Mouse (Mus musculus): ENCODE measurements around the gene Sgk1. TPM values are rescaled to one million over a fixed set of nuclear protein-coding genes. Genes with fewer than 3 reads are reported as not detected.

The Sgk1 gene
- total and polyA plus RNA-seq, 3 experiments, result 0.76 to 16.0 (median 4.3) TPM

DNA sequence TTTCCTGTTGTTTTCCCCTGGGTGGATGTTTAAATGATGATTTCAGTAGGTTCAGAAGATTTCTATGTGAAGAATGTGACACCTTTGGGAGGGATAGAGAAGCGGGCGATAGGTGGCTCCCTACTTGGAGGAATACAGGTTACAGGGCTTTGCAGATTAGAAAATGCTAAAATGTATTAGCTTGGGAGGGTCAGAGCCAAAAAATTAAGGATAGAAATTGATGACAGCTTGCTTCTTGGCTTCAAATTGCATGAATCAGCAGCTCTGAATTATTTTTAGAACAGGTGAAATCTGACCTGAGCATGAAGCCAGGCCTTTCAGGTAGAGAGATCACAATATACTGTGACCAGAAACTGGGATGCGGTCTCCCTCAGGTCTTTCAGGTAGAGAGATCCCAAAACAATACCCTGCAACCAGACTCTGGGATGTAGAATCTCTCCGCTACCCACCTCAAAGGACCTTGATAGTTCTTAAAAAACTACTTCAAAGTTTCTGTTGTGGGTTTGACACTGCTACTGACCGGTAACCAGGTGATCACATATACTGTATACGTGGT lies 61.2 kb downstream of the Sgk1 start:
- H3K27ac ChIP-seq (ENCODE audit: insufficient read depth, low read depth), result no peak overlapping the region
- no peaks in the 10 kb centered on the region for H3K27me3 ChIP-seq (replicated peaks)
- no peak overlapping the region for H3K4me3 ChIP-seq (replicated peaks in 1 of 3; ENCODE audit: low read depth in 2 of 3, low read length in 2 of 3, poor library complexity in 1 of 3)
- DNase-seq (ENCODE audit: extremely low read depth), result no peak
- in situ Hi-C loops (cut with MboI; ENCODE audit: low pct_ligation_motif_present, low pct_unique_long_range_greater_than_20kb, low sequenced_read_pairs), result no loop called here
- no peak for TF ChIP-seq E2F4 (IDR thresholded peaks at IDR 0.05; ENCODE audit: insufficient replicate concordance, low read depth, low read length)
- TF ChIP-seq JUN (IDR thresholded peaks at IDR 0.05; ENCODE audit: insufficient read depth, low read depth, low read length), result no peak
- TF ChIP-seq TBP (conservative IDR thresholded peaks at IDR 0.05; ENCODE audit: low read depth, low read length), result no peak
- TF ChIP-seq EP300 (IDR thresholded peaks at IDR 0.05; ENCODE audit: low read length), result no peak
- TF ChIP-seq ZC3H11A (IDR thresholded peaks at IDR 0.05; ENCODE audit: low read depth, low read length), result no peak
- no peak for TF ChIP-seq CTCF (conservative IDR thresholded peaks at IDR 0.05 in 1 of 2, IDR thresholded peaks at IDR 0.05 in 1 of 2; ENCODE audit: low read depth in 2 of 2, low read length in 2 of 2)
- no peak for TF ChIP-seq TCF12 (IDR thresholded peaks at IDR 0.05; ENCODE audit: low read depth, low read length)
- no peak for TF ChIP-seq RAD21 (IDR thresholded peaks at IDR 0.05; ENCODE audit: low read depth, low read length)
- dilution Hi-C loops (cut with MboI; ENCODE audit: extremely low pct_ligation_motif_present, extremely low pct_unique_long_range_greater_than_20kb, low sequenced_read_pairs), result no loop called here
- no peak overlapping the region for H3K4me2 ChIP-seq (ENCODE audit: insufficient read depth, low read depth, poor library complexity, severe bottlenecking)
- H3K9me3 ChIP-seq (replicated peaks; ENCODE audit: low read length), result peaks cover 2% of the 10 kb centered on the region
- H3K4me1 ChIP-seq (ENCODE audit: control insufficient read depth in 1 of 2, insufficient read depth in 2 of 2), result peaks cover 4 to 25% of the 10 kb centered on the region in 2 experiments; a peak in 3 of 4 replicates
- no peaks in the 10 kb centered on the region for H3K36me3 ChIP-seq (replicated peaks in 1 of 2; ENCODE audit: control insufficient read depth in 1 of 2, insufficient read depth in 1 of 2, low read length in 1 of 2)
- no peak overlapping the region for H3K9ac ChIP-seq (ENCODE audit: insufficient read depth, low read depth)
- H3K79me2 ChIP-seq (replicated peaks; ENCODE audit: control insufficient read depth, extremely low read depth, insufficient read depth, poor library complexity, severe bottlenecking), result no peaks in the 10 kb centered on the region

DNA sequence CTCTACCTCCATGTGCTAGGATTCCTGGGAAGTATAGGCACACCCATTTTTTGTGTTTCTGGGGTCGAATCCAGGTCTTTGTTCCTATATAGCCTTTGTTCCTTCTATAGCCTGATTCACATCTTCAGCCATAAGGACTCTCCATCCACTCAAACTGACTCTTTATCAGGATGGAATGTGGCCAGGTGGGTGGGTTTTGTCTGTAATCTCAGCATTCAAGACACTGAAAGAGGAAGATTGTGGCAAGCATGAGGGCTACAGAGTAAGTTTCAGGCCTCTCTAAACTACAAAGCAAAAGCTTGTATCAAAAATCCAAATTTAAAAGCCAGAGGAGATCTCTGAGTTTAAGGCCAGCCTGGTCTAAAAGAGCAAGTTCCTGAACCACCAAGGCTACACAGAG lies 63.2 kb downstream of the Sgk1 start:
- no peak for TF ChIP-seq POLR2A (IDR thresholded peaks at IDR 0.05; ENCODE audit: low read depth, low read length)
- TF ChIP-seq RCOR1 (conservative IDR thresholded peaks at IDR 0.05; ENCODE audit: low read depth, low read length), result no peak
- no peak for TF ChIP-seq ZMIZ1 (IDR thresholded peaks at IDR 0.05; ENCODE audit: low read depth, low read length)
- Histone ChIP-seq H3K36me3 (replicated peaks in 1 of 2; ENCODE audit: control insufficient read depth in 1 of 2, insufficient read depth in 1 of 2, low read length in 1 of 2) (no peaks in the 10 kb centered on the region), H3K27ac (ENCODE audit: insufficient read depth, low read depth) (no peak overlapping the region), H3K79me2 (replicated peaks; ENCODE audit: control insufficient read depth, extremely low read depth, insufficient read depth, poor library complexity, severe bottlenecking) (no peaks in the 10 kb centered on the region), H3K9ac (ENCODE audit: insufficient read depth, low read depth) (no peak overlapping the region), H3K4me2 (ENCODE audit: insufficient read depth, low read depth, poor library complexity, severe bottlenecking) (no peak overlapping the region), H3K27me3 (replicated peaks) (no peaks in the 10 kb centered on the region), H3K4me1 (ENCODE audit: control insufficient read depth in 1 of 2, insufficient read depth in 2 of 2) (peaks cover 4 to 25% of the 10 kb centered on the region in 2 experiments), H3K4me3 (replicated peaks in 1 of 3; ENCODE audit: low read depth in 2 of 3, low read length in 2 of 3, poor library complexity in 1 of 3) (no peak overlapping the region), H3K9me3 (replicated peaks; ENCODE audit: low read length) (peaks cover 2% of the 10 kb centered on the region)
- in situ Hi-C loops (cut with MboI; ENCODE audit: low pct_ligation_motif_present, low pct_unique_long_range_greater_than_20kb, low sequenced_read_pairs), result no loop called here
- dilution Hi-C loops (cut with MboI; ENCODE audit: extremely low pct_ligation_motif_present, extremely low pct_unique_long_range_greater_than_20kb, low sequenced_read_pairs), result no loop called here
- no peak for DNase-seq (ENCODE audit: extremely low read depth)

DNA sequence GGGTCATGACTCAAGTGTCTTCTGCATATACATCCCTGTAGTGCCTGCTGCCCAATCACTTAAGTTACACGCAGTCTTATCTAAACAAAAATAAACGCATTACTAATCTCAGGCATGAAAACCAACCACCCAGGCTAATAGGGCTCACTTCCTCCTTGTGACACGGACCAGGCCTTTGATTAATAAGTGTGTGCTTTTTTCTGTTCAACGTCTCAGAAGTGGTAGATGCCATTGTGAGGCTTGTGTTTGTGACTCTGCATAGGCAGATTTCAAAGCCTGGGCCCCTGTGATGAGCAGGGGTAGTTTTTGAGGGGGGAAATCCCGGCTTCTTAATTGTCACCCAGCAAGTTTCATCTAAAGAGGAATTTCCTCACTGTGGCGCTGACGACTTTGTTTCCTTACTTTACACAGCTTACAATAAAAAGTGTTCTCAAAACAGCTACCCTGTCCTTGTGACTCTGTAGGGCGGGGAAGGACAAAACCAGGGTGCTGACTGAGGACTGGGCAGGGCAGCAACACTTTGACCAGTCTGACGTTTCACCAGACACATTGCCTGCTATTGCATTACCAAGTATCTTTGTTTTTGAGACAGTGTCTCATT lies 64.9 kb downstream of the Sgk1 start:
- Histone ChIP-seq H3K79me2 (replicated peaks; ENCODE audit: control insufficient read depth, extremely low read depth, insufficient read depth, poor library complexity, severe bottlenecking) (no peaks in the 10 kb centered on the region), H3K9me3 (replicated peaks; ENCODE audit: low read length) (peaks cover 2% of the 10 kb centered on the region), H3K4me1 (ENCODE audit: control insufficient read depth in 1 of 2, insufficient read depth in 2 of 2) (peaks cover 4 to 25% of the 10 kb centered on the region in 2 experiments), H3K9ac (ENCODE audit: insufficient read depth, low read depth) (no peak overlapping the region), H3K27ac (ENCODE audit: insufficient read depth, low read depth) (peak overlapping the region; percentile 26), H3K4me2 (ENCODE audit: insufficient read depth, low read depth, poor library complexity, severe bottlenecking) (peak overlapping the region; percentile 8; the same call in 1 of the 2 replicates), H3K36me3 (replicated peaks in 1 of 2; ENCODE audit: control insufficient read depth in 1 of 2, insufficient read depth in 1 of 2, low read length in 1 of 2) (no peaks in the 10 kb centered on the region), H3K4me3 (replicated peaks in 1 of 3; ENCODE audit: low read depth in 2 of 3, low read length in 2 of 3, poor library complexity in 1 of 3) (no peak overlapping the region), H3K27me3 (replicated peaks) (no peaks in the 10 kb centered on the region)
- DNase-seq (ENCODE audit: extremely low read depth), result peak; percentile 70
- TF ChIP-seq EP300 (IDR thresholded peaks at IDR 0.05; ENCODE audit: low read length) (0 out of 2 replicates have a peak, but pooled peaks have one; percentile 16), MYC (IDR thresholded peaks at IDR 0.05; ENCODE audit: low read depth, low read length) (no peak), KAT2A (IDR thresholded peaks at IDR 0.05; ENCODE audit: insufficient replicate concordance, low read length) (no peak), MAZ (IDR thresholded peaks at IDR 0.05; ENCODE audit: low read depth, low read length) (no peak), IRF4 (IDR thresholded peaks at IDR 0.05; ENCODE audit: low read depth, low read length) (peak; percentile 60; the same call in 1 of the 2 replicates), HCFC1 (IDR thresholded peaks at IDR 0.05; ENCODE audit: low read depth, low read length) (no peak), POLR2A (IDR thresholded peaks at IDR 0.05; ENCODE audit: low read depth, low read length) (no peak), UBTF (IDR thresholded peaks at IDR 0.05; ENCODE audit: low read depth, low read length) (no peak), SMC3 (IDR thresholded peaks at IDR 0.05; ENCODE audit: low read depth, low read length) (no peak), MAX (IDR thresholded peaks at IDR 0.05; ENCODE audit: low read length) (no peak), SIN3A (IDR thresholded peaks at IDR 0.05; ENCODE audit: low read length) (no peak), E2F4 (IDR thresholded peaks at IDR 0.05; ENCODE audit: insufficient replicate concordance, low read depth, low read length) (no peak), USF1 (IDR thresholded peaks at IDR 0.05; ENCODE audit: low read depth, low read length) (no peak), ZNF384 (IDR thresholded peaks at IDR 0.05; ENCODE audit: low read depth, low read length) (no peak)
- in situ Hi-C loops (cut with MboI; ENCODE audit: low pct_ligation_motif_present, low pct_unique_long_range_greater_than_20kb, low sequenced_read_pairs), result no loop called here
- dilution Hi-C loops (cut with MboI; ENCODE audit: extremely low pct_ligation_motif_present, extremely low pct_unique_long_range_greater_than_20kb, low sequenced_read_pairs), result no loop called here

All from CH12.LX (cell line).